Mouse (Mus musculus): Measurements from ENCODE around the gene Bicdl2.

The Bicdl2 gene

GRCm38 (mm10) chr17:23674271-23674952 lies 14.1 kb downstream of the Bicdl2 start:
- peak; percentile 39 for DNase-seq

GRCm38 (mm10) chr17:23675127-23675526 lies 14.8 kb downstream of the Bicdl2 start:
- DNase-seq = peak; percentile 20

DNA sequence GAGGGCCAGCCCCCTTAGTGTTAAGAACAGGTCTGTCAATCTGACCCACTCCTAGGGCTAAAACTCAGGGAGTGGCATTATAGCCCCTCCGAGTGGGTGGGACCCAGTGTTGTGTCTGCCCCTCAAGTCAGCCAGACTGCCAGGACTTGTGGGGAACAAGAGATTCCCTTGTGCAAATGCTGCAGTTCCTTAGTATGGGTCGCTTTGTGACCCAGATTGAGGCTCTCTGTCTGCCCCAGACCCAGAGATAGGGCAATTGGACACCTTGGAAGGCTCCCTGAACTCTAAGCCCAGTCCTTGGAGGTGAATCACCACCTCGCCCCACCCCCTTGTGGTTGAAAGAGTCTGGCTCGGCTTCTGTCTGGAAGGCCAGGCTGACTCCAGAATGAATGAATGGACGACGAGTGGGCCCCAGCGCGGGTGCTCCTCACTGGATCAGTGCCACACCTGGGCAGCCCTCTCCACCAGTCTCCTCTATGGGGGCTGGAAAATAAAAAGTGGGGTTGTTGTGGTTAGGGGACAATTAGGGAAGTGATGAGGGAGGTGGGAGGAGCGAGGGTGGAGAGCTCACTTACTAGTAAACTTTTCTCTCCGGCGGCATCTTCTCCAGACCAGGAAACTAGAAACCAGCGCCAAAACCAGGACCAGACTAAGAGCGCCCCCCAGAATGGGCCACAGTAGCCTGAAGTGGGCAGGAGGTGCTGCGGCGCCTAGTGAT lies 15.4 kb downstream of the Bicdl2 start:
- DNase-seq = peak; percentile 60

DNA sequence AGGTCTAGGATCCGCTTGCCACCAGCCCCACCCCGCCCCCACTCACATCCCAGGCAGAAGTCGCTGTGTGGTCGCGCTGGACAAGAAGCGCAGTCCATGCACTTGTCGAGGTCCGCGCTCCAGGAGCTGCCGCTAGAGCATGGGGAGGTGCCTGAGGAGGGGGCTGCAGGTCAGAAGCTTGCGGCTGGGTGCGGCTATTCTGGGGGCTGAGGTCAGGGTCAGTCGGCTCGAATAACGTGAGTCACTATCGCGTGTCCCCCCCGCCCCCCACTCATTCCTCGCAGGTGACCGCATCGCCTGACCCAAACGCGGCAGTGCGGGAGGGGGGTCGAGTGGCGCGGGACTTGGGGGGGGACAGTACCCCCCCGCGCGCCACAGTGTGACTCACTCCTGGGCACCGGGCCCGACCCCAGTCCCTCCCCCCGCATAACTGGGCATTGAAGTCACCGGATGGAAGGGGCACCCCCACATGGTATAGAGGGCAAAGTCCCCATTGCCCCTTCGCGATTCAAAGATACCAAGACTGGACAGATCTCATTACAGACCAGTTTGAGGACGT lies 16.2 kb downstream of the Bicdl2 start:
- peak; percentile 42 for DNase-seq

GRCm38 (mm10) chr17:23677236-23677679 lies 17.0 kb downstream of the Bicdl2 start, which contains the start of gene Tnfrsf12a:
Tnfrsf12a (minus strand) TSS chr17:23677468.
- peak; percentile 90 for DNase-seq

- no peak for DNase-seq
Measured at GRCm38 (mm10) chr17:23679127-23679835, 19.0 kb downstream of the Bicdl2 start, which contains the start of gene Cldn6. Cldn6 (plus strand) TSS chr17:23679249.

GRCm38 (mm10) chr17:23680336-23680735 lies 20.0 kb downstream of the Bicdl2 start:
- DNase-seq = no peak

GRCm38 (mm10) chr17:23681086-23681485 lies 20.8 kb downstream of the Bicdl2 start:
- no peak for DNase-seq

GRCm38 (mm10) chr17:23682092-23682491 lies 21.8 kb downstream of the Bicdl2 start:
- no peak for DNase-seq

GRCm38 (mm10) chr17:23682530-23682929 lies 22.2 kb downstream of the Bicdl2 start:
- DNase-seq = peak; percentile 13

DNA sequence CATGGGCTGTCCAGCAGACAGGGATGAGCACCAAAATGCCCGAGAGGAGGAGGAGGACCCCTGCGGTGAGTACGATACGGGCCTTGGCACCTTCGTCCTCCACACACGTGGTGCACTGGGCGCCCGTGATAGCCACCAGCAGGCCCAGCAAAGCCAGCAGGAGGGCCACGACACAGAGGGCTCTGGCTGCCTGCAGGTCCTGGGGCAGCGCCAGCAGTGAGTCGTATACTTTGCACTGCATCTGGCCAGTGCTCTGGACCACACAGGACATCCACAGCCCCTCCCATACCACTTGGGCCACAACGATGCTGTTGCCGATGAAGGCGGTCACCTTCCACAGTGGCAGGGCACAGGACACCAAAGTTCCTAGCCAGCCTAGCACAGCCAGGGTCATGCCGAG lies 22.9 kb downstream of the Bicdl2 start:
- no peak for DNase-seq

DNA sequence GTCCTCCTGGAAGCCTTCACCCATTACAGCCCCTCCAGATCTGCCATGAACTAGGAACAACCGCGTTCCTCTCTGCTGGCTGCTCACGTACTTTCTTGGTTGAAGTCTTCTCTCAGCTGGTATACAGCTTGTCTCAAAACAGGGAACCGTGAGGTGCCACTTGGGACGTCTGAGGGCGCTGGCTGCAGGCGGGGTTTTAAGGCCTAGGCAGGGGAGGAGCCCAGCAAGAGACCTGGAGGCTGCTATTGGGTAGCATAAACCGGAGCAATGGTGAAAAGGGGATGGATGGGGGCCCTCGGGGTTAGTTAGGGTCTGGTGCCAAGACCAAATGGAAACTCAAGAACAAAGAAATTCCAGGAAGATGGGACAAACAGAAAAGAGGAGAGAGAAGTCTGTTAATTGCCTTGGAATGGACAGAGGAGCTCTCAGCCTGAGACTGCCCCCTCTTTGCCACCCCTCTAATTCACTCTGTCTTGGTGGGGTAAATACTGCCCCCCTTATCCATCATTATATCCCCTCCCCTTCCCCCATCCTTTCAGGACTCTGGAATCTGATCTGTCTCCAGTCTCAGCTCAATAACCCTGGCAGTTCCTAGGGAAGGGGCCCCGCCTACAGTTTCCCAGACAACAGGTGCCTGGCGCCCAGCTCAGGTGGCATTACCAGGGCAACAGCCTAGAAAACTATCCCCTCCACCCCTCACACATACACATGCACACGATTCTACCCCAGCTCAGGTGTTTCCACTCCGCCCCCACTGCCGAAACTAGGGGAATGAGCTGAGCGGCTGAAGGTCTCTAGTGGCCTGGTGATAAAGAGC lies 23.8 kb downstream of the Bicdl2 start, which contains the start of gene Cldn9:
Cldn9 (minus strand) TSS at position 171 of the 817 bp plus-strand sequence.
- DNase-seq = peak; percentile 7

GRCm38 (mm10) chr17:23694491-23694890 lies 34.2 kb downstream of the Bicdl2 start:
- no peak for DNase-seq

GRCm38 (mm10) chr17:23695801-23696200 lies 35.5 kb downstream of the Bicdl2 start:
- no peak for DNase-seq

DNA sequence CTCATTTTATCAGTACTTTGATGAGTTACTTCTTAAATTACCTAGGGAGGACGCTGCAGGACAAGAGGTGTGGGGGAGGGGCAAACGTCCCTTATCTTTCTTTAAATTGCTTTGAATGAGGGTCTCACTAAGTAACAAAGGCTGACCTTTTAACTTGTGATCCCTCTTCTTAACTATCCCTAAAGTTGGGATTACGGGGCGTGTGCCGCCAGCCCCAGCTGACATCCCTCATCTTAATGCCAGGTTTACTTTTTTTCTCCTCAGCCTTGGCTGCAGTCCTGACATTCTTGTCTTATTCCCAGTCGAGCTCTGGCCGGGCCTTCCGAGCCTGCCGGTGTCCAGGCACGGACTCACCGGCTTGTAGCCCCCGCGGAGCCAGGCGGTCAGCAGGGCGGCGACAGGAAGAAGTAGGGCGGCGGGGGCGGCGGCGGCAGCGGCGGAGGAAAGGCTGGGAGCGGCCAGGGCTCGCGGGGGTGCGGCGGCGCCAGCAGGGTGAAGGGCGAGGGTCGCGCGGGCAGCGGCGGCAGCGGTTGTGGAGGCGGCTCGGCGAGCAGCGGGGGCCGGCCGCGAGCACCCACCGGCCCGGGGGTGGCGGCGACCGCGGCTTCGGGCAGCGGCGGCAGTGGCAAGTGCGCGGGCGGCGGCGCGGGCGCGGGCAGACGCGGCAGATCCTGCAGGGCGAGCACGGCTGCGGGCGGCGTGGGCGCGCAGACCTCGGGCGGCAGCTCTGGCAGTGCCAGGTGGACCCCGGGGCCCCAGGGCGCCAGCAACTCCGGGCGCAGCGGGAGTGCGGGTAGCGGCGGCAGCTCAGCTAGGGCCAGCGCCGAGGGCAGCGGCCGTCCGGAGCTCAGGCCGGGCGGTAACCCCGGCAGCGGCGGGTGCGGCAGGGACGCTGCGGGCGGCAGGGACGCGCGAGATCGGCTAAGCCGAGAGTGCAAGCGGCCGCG lies 39.1 kb downstream of the Bicdl2 start:
- peak; percentile 51 for DNase-seq

DNA sequence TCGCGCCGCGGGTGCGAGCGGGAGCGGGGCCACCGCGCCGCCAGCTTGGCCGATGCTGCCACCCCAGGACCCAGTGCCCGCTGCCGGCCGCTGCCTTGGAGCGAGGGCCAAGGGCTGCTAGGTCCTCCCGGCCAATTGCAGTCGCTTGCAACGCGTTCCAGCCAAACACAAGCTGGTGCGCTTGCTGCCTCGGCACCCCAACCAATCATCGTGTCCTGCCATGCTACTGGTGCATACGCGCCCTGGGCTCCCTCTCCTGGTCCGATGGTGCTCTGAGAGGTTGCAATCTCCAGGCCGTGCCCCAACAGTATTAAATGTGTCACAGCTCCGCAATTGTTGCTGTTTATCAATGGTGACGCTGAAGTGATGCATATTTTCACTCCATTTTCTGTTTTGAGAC lies 39.8 kb downstream of the Bicdl2 start:
- DNase-seq = peak; percentile 91

- no peak for DNase-seq
Measured at GRCm38 (mm10) chr17:23703301-23703700, 43.0 kb downstream of the Bicdl2 start.

DNA sequence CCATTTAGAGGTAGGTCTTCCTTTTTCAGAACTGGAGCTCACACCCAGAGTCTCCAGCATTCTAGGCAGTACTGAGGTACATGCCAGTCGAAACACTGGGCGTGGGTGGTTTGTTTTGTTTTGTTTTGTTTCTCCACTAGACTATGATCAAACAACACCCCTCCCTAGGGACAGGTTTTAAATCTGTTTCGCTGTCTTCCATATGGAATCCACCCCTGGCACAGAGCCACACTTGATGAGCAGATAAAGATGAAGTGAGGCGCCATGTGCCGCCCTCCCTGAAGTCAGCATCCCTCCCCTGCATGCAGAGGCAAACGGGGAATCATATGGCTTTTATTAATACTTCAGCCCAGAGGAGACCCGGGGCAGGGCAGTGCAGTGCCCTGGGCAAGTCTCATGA lies 44.4 kb downstream of the Bicdl2 start:
- DNase-seq = no peak

DNA sequence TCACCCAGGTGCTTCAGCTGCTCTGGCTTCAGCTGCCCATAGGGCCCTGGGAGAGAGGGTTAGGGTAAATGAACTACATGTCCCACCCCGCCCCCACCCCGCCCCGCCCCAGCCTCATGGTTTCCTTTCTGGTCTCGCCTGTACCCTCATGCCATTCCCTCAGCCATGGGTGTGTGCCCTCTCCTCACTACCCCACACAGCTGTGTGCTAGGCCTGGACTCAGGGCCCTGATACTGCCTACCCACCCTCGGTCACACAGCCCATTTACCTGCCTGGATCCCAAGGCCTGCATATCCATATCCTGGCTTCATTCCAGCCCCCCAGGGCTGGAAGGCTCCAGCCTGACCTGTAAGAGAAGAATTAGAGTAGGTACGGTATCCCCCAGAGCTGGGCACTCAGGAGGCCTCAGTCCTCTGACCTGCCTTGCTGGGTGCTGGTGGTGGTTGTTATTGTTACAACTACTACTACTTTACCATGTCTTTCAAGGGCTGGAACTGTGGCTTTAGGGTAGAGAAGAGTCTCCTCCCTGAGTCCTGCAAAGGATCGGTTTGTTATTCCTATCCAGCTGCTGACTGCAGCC lies 45.3 kb downstream of the Bicdl2 start:
- DNase-seq = no peak

DNA sequence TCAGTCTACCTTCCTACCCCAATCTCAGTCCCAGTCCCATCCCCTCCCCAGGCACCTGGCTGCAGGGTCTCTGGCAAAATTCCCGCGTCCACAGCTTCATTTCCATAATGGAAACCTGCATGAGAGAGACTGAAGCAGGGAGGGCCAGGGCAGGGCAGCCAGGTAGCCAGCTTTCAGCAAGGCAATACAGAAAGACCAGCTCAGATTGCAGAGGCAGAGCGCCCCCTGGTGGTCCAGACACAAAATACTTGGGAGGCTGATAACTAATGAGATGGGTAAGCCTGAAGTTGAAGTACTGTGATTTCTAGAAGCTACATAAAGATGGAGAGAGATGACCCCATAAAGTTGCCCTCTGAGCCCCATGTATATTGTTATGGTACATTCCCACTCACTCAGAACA lies 45.9 kb downstream of the Bicdl2 start:
- DNase-seq = peak; percentile 80

- DNase-seq = no peak
Measured at GRCm38 (mm10) chr17:23717003-23717402, 56.7 kb downstream of the Bicdl2 start.

Measured in kidney, adult 18-20 months (tissue).